Mouse (Mus musculus): Measurements from ENCODE around the gene Abcd4.
A peak's percentile ranks its signal among the peaks of the same experiment; 100 is the strongest.

Gene Abcd4

GRCm38 (mm10) chr12:84616977-84617630, at the start of gene Abcd4:
Gene Abcd4, minus strand, starts transcription at chr12:84617413.
- peak; percentile 97 for DNase-seq

GRCm38 (mm10) chr12:84653912-84654311, 36.7 kb upstream of the Abcd4 start:
- DNase-seq = peak; percentile 61

GRCm38 (mm10) chr12:84650234-84650633, 33.0 kb upstream of the Abcd4 start:
- no peak for DNase-seq

- DNase-seq = no peak
Observed at GRCm38 (mm10) chr12:84640654-84641053, 23.4 kb upstream of the Abcd4 start, which contains the start of gene Vrtn. Gene Vrtn, plus strand, starts transcription at chr12:84641019.

GRCm38 (mm10) chr12:84640253-84640652, 23.0 kb upstream of the Abcd4 start:
- no peak for DNase-seq

GRCm38 (mm10) chr12:84631867-84632266, 14.7 kb upstream of the Abcd4 start:
- DNase-seq = no peak

GRCm38 (mm10) chr12:84625116-84625515, 7.9 kb upstream of the Abcd4 start:
- DNase-seq = no peak

- no peak for DNase-seq
Observed at GRCm38 (mm10) chr12:84624601-84625000, 7.4 kb upstream of the Abcd4 start.

- DNase-seq = no peak
Observed at GRCm38 (mm10) chr12:84620975-84621374, 3.8 kb upstream of the Abcd4 start.

- DNase-seq = peak; percentile 29
Observed at GRCm38 (mm10) chr12:84617663-84618062, 450 bp upstream of the Abcd4 start.

GRCm38 (mm10) chr12:84614524-84614923, 2.7 kb downstream of the Abcd4 start:
- DNase-seq = no peak

GRCm38 (mm10) chr12:84614001-84614400, 3.2 kb downstream of the Abcd4 start:
- no peak for DNase-seq

GRCm38 (mm10) chr12:84612518-84612917, 4.7 kb downstream of the Abcd4 start:
- DNase-seq = no peak

GRCm38 (mm10) chr12:84611718-84612117, 5.5 kb downstream of the Abcd4 start:
- no peak for DNase-seq

- DNase-seq = peak; percentile 52
Observed at GRCm38 (mm10) chr12:84605860-84606259, 11.4 kb downstream of the Abcd4 start.

GRCm38 (mm10) chr12:84604001-84604400, 13.2 kb downstream of the Abcd4 start:
- DNase-seq = no peak

GRCm38 (mm10) chr12:84598324-84598723, 18.9 kb downstream of the Abcd4 start:
- no peak for DNase-seq

GRCm38 (mm10) chr12:84589825-84590761, 27.1 kb downstream of the Abcd4 start:
- DNase-seq = peak; percentile 93

- DNase-seq = no peak
Observed at GRCm38 (mm10) chr12:84581285-84581684, 35.9 kb downstream of the Abcd4 start.

GRCm38 (mm10) chr12:84578440-84578770, 38.8 kb downstream of the Abcd4 start:
- DNase-seq = no peak

- DNase-seq = peak; percentile 24
Observed at GRCm38 (mm10) chr12:84577768-84578439, 39.3 kb downstream of the Abcd4 start.

GRCm38 (mm10) chr12:84573094-84573493, 44.1 kb downstream of the Abcd4 start:
- no peak for DNase-seq

GRCm38 (mm10) chr12:84572341-84572720, 44.9 kb downstream of the Abcd4 start:
- no peak for DNase-seq

All from thymus, postnatal 14 days (tissue).